Mouse (Mus musculus) kidney, embryonic 14.5 days (tissue): Measurements from ENCODE around the gene Bax. TPM values are rescaled to one million over a fixed set of nuclear protein-coding genes. Genes with fewer than 3 reads are reported as not detected.

ENCODE experiments used
- ATAC-seq: fragments of 200-750 bp; cut with Nextera tagmentation; 2 replicates; pipeline ENCODE4 v1.8.0; 2017; ENCODE audit warnings: moderate number of reproducible peaks, mild to moderate bottlenecking, moderate TSS enrichment, moderate library complexity; ENCODE audit not compliant: low FRiP score, low TSS enrichment
- H3K27ac ChIP-seq: fragments of 300-500 bp; sonication (generic); 2 replicates; pipeline ENCODE4 v1.5.1; 2014; ENCODE audit warnings: low read depth, mild to moderate bottlenecking, low read length, moderate library complexity, mixed read lengths
- H3K27me3 ChIP-seq: fragments of 300-500 bp; sonication (generic); 2 replicates; pipeline ENCODE4 v1.6.1; 2014; ENCODE audit warnings: mild to moderate bottlenecking, low read length; ENCODE audit not compliant: control insufficient read depth, insufficient read depth
- H3K36me3 ChIP-seq: fragments of 300-500 bp; sonication (generic); 2 replicates; pipeline ENCODE4 v1.6.1; 2014; ENCODE audit warnings: low read length, mixed read lengths; ENCODE audit not compliant: control insufficient read depth, insufficient read depth
- H3K4me1 ChIP-seq: fragments of 300-500 bp; sonication (generic); 2 replicates; pipeline ENCODE4 v1.6.1; 2014; ENCODE audit warnings: low read length, mixed read lengths; ENCODE audit not compliant: control insufficient read depth, insufficient read depth
- H3K4me2 ChIP-seq: fragments of 300-500 bp; sonication (generic); replicated peaks from 2 replicates; pipeline ENCODE4 v1.6.1; 2014; ENCODE audit warnings: low read depth, mild to moderate bottlenecking, low read length
- H3K4me3 ChIP-seq: fragments of 300-500 bp; sonication (generic); 2 replicates; pipeline ENCODE4 v1.5.1; 2014; ENCODE audit warnings: mild to moderate bottlenecking, low read length
- H3K9ac ChIP-seq: fragments of 300-500 bp; sonication (generic); 2 replicates; pipeline ENCODE4 v1.6.1; 2014; ENCODE audit warnings: low read depth, mild to moderate bottlenecking, low read length, moderate library complexity
- H3K9me3 ChIP-seq: fragments of 300-500 bp; sonication (generic); 2 replicates; pipeline ENCODE4 v1.6.1; 2016; ENCODE audit warnings: low read length; ENCODE audit not compliant: control insufficient read depth
- WGBS: fragments of 180-500 bp; shearing (Covaris S2); extraction: QIAGEN DNeasy Blood & Tissue Kit; methylation state at CpG from one replicate; pipeline ENCODE4 v1.1.7; 2014; 5-methylcytosine and 5-hydroxymethylcytosine counted together
- polyA plus RNA-seq: library from polyadenylated mRNA; unstranded; fragments of >200 nt; fragmentation: Nextera tagmentation; extraction: Ambion mirVana; gene quantifications from 2 replicates; pipeline ENCODE4 v1.2.1, GENCODE M21; 2014

Gene Bax
- polyA plus RNA-seq = 97.3 and 110 TPM in 2 replicates

GRCm38 (mm10) chr7:45466283-45467089 lies at the start of gene Bax:
Gene Bax, minus strand, starts transcription at chr7:45466898.
- peak; percentile 79 for ATAC-seq

GRCm38 (mm10) chr7:45515436-45515835 lies 48.7 kb upstream of the Bax start:
- peak; percentile 53 for ATAC-seq
- H3K9ac ChIP-seq = no peak overlapping the region
- H3K4me1 ChIP-seq = peaks cover 3% of the 10 kb centered on the region
- H3K27me3 ChIP-seq = no peaks in the 10 kb centered on the region
- H3K27ac ChIP-seq = peak overlapping the region; percentile 51
- no peaks in the 10 kb centered on the region for H3K9me3 ChIP-seq
- H3K4me3 ChIP-seq = no peak overlapping the region
- peak overlapping the region; percentile 11 for H3K4me2 ChIP-seq
- H3K36me3 ChIP-seq = no peaks in the 10 kb centered on the region
- 28% methylated on average over 16 of the region's 16 CpGs for WGBS

More at GRCm38 (mm10) chr7:45466283-45467089, at the start of gene Bax:
- Histone ChIP-seq H3K27me3 (no peaks in the 10 kb centered on the region), H3K27ac (no peak within 1 kb of the TSS), H3K4me3 (peak within 1 kb of the TSS; percentile 75), H3K9me3 (no peaks in the 10 kb centered on the region), H3K4me2 (peak within 1 kb of the TSS; percentile 71), H3K4me1 (peaks cover 10% of the 10 kb centered on the region), H3K9ac (peak within 1 kb of the TSS; percentile 84), H3K36me3 (peaks cover 28% of the 10 kb centered on the region)
- under 1% methylated on average over 44 of the region's 58 CpGs for WGBS

DNA sequence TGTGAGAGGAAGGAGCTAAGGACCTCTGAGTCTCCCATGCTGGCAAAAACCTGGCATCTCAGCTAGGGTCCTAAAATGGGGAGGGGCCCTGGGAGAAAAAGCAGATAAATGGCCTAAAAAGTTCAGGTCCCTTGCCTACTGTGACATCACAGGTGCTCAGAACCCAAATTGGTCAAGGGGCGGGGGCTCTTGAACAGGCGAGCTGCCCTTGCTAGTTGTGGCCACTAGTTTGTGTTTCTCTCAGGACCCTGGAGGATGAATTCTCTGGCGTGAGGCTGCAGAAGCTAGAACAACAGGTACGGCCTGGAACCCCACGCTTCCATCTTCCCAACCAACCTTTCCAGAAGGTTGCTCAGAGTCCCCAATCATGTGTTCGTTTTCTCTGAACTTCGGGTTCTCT lies 47.7 kb upstream of the Bax start:
- no peak overlapping the region for H3K27ac ChIP-seq
- H3K4me1 ChIP-seq = peaks cover 6% of the 10 kb centered on the region
- ATAC-seq = no peak
- H3K27me3 ChIP-seq = no peaks in the 10 kb centered on the region
- H3K9ac ChIP-seq = no peak overlapping the region
- H3K9me3 ChIP-seq = no peaks in the 10 kb centered on the region
- no peak overlapping the region for H3K4me2 ChIP-seq
- 80% methylated on average over 7 of the region's 7 CpGs for WGBS
- H3K4me3 ChIP-seq = no peak overlapping the region
- no peaks in the 10 kb centered on the region for H3K36me3 ChIP-seq

GRCm38 (mm10) chr7:45509912-45510787 lies 43.5 kb upstream of the Bax start, which contains the start of gene Nucb1:
Gene Nucb1, minus strand, starts transcription at chr7:45510406.
- ATAC-seq = peak; percentile 83
- Histone ChIP-seq H3K4me2 (peak within 1 kb of the TSS; percentile 91), H3K9me3 (no peaks in the 10 kb centered on the region), H3K4me3 (peak within 1 kb of the TSS; percentile 62), H3K27ac (peak within 1 kb of the TSS; percentile 92), H3K27me3 (no peaks in the 10 kb centered on the region), H3K4me1 (peaks cover 18% of the 10 kb centered on the region), H3K9ac (peak within 1 kb of the TSS; percentile 75), H3K36me3 (peaks cover 18% of the 10 kb centered on the region)
- WGBS = under 1% methylated on average over 44 of the region's 44 CpGs

- Histone ChIP-seq H3K4me3 (peak overlapping the region; percentile 62), H3K9me3 (no peaks in the 10 kb centered on the region), H3K9ac (peak overlapping the region; percentile 75), H3K36me3 (peaks cover 18% of the 10 kb centered on the region), H3K27ac (peak overlapping the region; percentile 92; the same call in 1 of the 2 replicates), H3K4me1 (peaks cover 17% of the 10 kb centered on the region), H3K4me2 (peak overlapping the region; percentile 91), H3K27me3 (no peaks in the 10 kb centered on the region)
- WGBS = 16% methylated on average over 19 of the region's 19 CpGs
- ATAC-seq = peak; percentile 15; the same call in 1 of the 2 replicates
Measured at GRCm38 (mm10) chr7:45509181-45509882, 42.6 kb upstream of the Bax start.

- Histone ChIP-seq H3K27ac (no peak overlapping the region; the same call in 1 of the 2 replicates), H3K36me3 (peaks cover 22% of the 10 kb centered on the region), H3K9ac (peak overlapping the region; percentile 29; the same call in 1 of the 2 replicates), H3K9me3 (no peaks in the 10 kb centered on the region), H3K4me2 (peak overlapping the region; percentile 91), H3K4me1 (peaks cover 17% of the 10 kb centered on the region), H3K4me3 (peak overlapping the region; percentile 62; the same call in 1 of the 2 replicates), H3K27me3 (no peaks in the 10 kb centered on the region)
- WGBS = 46% methylated on average over 6 of the region's 6 CpGs
- ATAC-seq = no peak
Measured at GRCm38 (mm10) chr7:45508561-45508960, 41.9 kb upstream of the Bax start.

DNA sequence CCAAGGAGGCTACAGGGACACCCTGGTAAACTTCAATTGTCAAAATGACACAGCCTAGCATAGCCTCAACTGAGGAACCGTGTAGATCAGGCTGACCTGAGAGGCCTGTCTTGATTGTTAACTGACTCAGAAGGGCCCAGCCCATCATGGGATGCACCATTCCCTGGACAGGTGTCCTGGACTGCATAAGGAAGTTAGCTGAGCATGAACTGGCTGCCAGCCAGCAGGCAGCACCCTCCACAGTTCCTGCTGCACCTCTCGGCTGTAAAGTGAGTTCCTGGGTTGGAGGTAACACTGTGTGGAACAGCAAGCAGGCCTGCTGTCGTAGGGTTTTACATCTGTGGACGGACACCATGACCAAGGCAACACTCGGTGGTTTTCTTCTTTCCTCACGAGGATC lies 40.9 kb upstream of the Bax start:
- H3K9me3 ChIP-seq = no peaks in the 10 kb centered on the region
- WGBS = 88% methylated on average over 6 of the region's 6 CpGs
- H3K27me3 ChIP-seq = no peaks in the 10 kb centered on the region
- no peak for ATAC-seq
- H3K4me2 ChIP-seq = no peak overlapping the region
- H3K4me3 ChIP-seq = no peak overlapping the region
- peaks cover 17% of the 10 kb centered on the region for H3K4me1 ChIP-seq
- peaks cover 26% of the 10 kb centered on the region for H3K36me3 ChIP-seq
- H3K27ac ChIP-seq = no peak overlapping the region
- H3K9ac ChIP-seq = no peak overlapping the region

DNA sequence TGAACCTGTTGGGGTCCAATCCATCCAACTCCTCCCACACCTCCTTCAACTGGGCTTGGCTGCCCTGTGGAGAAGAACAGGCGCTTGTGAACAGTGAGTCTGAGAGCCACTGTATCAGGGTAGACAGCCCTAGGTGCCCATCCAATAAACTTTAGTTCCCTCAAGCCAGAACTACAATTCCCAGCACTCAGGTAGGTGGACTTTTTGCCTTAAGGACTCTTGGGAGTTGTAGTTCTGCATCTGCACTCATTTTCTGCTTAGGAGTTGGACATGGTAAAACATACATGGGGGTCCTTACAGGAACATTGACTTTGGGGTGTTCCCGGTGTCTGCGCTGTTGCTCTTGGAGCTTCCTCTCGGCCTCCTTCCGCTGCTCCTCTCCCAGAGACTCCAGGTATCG lies 31.7 kb upstream of the Bax start:
- Histone ChIP-seq H3K4me3 (no peak overlapping the region), H3K9me3 (no peaks in the 10 kb centered on the region), H3K4me1 (no peaks in the 10 kb centered on the region), H3K36me3 (peaks cover 90% of the 10 kb centered on the region), H3K27ac (no peak overlapping the region), H3K4me2 (no peak overlapping the region), H3K27me3 (no peaks in the 10 kb centered on the region), H3K9ac (no peak overlapping the region)
- WGBS = 93% methylated on average over 6 of the region's 6 CpGs
- no peak for ATAC-seq
